Comparison of ENCODE assay signal across 14 mouse cellular contexts in the genomic region with DNA sequence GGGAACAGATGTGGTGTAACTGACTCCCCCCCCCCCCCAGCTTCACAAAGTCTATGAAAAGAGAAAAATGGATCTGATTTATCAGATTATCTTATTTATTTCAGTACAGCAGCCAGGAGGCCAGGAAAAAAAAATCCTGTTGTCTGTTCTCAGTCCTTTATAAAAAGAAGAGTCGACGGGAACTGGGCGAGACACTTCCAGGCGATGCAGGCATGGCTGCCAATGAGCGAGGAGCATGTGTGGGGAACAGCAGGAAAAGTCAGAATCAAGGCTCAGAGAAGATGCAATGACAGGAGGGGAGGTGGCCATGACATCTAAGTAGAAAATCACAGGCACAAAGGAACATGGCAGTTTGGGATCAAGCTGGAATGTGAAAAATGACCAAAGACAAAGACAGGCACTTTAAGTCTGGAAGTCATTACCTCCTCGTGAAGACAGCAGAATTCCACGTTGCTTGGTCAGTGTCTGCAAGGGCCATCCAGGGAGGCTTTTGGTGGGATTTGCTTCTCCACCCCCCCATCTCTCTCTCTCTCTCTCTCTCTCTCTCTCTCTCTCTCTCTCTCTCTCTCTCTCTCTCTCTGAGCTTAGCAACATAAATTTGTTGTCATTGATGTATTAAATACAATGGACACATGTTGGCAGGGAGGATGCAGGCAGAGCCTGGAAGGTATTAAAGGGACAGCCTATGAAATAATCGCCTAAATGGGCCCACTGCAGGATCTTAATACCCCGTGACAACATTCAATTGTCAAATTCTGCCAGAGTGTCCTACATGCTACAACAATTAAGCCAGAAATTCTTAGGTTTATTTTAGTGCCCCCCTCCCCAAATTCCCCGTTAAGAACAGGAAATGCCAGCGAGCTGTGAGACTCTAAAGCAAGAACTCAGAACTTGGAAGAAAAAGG.
DNase-seq lines count a peak whose midpoint lies in the region; ATAC-seq and TF ChIP-seq lines count a peak whose summit lies in the region.
"Had no signal": no experiment of that assay in that cellular context is flagged by ENCODE, and none has a peak within 500 bp of the region (broad histone marks: within the 10 kb centered on the region; RNA-seq: fewer than 3 reads in every experiment).

No protein-coding gene starts in this region.

- 0 out of 2 replicates have a peak, but pooled peaks cover 3% of the 10 kb centered on the region for H3K27me3 ChIP-seq in lung, embryonic 14.5 days (ENCODE audit: insufficient read depth, low read length)
- peaks cover 44% of the 10 kb centered on the region for H3K27me3 ChIP-seq in embryonic facial prominence, embryonic 13.5 days
- peaks cover 43% of the 10 kb centered on the region for H3K27me3 ChIP-seq in limb, embryonic 15.5 days
- no peaks in the 10 kb centered on the region for H3K27me3 ChIP-seq in liver, postnatal 0 days (ENCODE audit: insufficient read depth, low read length)
- H3K27me3 ChIP-seq: stomach, embryonic 15.5 days had no signal

- ATAC-seq in lung, embryonic 14.5 days (ENCODE audit: insufficient read depth) = no peak
- ATAC-seq in embryonic facial prominence, embryonic 13.5 days (ENCODE audit: insufficient number of reproducible peaks, insufficient read depth, low FRiP score, low TSS enrichment, low read depth) = no peak
- ATAC-seq in limb, embryonic 15.5 days (ENCODE audit: insufficient number of reproducible peaks, low FRiP score, low TSS enrichment, low read depth) = no peak
- no peak for ATAC-seq in liver, postnatal 0 days
- ATAC-seq: intestine, embryonic 16.5 days had no signal

- no peak for TF ChIP-seq POLR2A in lung, adult 2 months (IDR thresholded peaks at IDR 0.05; ENCODE audit: borderline replicate concordance, extremely low read depth, low read depth, low read length)

- no peak overlapping the region for H3K4me3 ChIP-seq in lung, embryonic 14.5 days (ENCODE audit: low read depth, low read length)
- H3K4me3 ChIP-seq in lung, adult 2 months (replicated peaks; ENCODE audit: extremely low read depth, low read depth, low read length) = no peak overlapping the region
- no peak overlapping the region for H3K4me3 ChIP-seq in embryonic facial prominence, embryonic 13.5 days
- no peak overlapping the region for H3K4me3 ChIP-seq in limb, embryonic 15.5 days
- no peak overlapping the region for H3K4me3 ChIP-seq in liver, postnatal 0 days (ENCODE audit: low read depth, low read length)
- H3K4me3 ChIP-seq: heart, adult 2 months; stomach, embryonic 15.5 days had no signal

- no peak overlapping the region for H3K9ac ChIP-seq in lung, embryonic 14.5 days
- no peak overlapping the region for H3K9ac ChIP-seq in embryonic facial prominence, embryonic 13.5 days
- no peak overlapping the region for H3K9ac ChIP-seq in limb, embryonic 15.5 days
- H3K9ac ChIP-seq in liver, postnatal 0 days (replicated peaks) = no peak overlapping the region
- H3K9ac ChIP-seq: stomach, embryonic 15.5 days had no signal

- no peak overlapping the region for H3K4me2 ChIP-seq in lung, embryonic 14.5 days
- H3K4me2 ChIP-seq in embryonic facial prominence, embryonic 13.5 days = peak overlapping the region; percentile 5; the same call in 1 of the 2 replicates
- peak overlapping the region; percentile 5; the same call in 1 of the 2 replicates for H3K4me2 ChIP-seq in limb, embryonic 15.5 days
- H3K4me2 ChIP-seq in liver, postnatal 0 days (ENCODE audit: low read depth, low read length) = no peak overlapping the region
- H3K4me2 ChIP-seq: stomach, embryonic 15.5 days had no signal

- WGBS in lung, embryonic 14.5 days = 36% methylated on average over 11 of the region's 11 CpGs
- WGBS in lung, adult 2 months = 61% methylated on average over 11 of the region's 11 CpGs
- 11% methylated on average over 11 of the region's 11 CpGs for WGBS in embryonic facial prominence, embryonic 13.5 days
- 15% methylated on average over 11 of the region's 11 CpGs for WGBS in limb, embryonic 15.5 days
- 62% methylated on average over 11 of the region's 11 CpGs for WGBS in liver, postnatal 0 days (ENCODE audit: insufficient replicate concordance)

- DNase-seq in cerebellum, postnatal 10 days = peak; percentile 28 to 55
- DNase-seq in cerebellum, adult 9-10 months = no peak
- DNase-seq in lung, embryonic 14.5 days = peak; percentile 26
- no peak for DNase-seq in lung, adult 2 months
- no peak for DNase-seq in liver, postnatal 0 days
- DNase-seq in urinary bladder, postnatal 25 days (ENCODE audit: low spot score) = no peak
- DNase-seq: kidney, postnatal 4 days; right cerebral cortex, postnatal 4 days; thymus, postnatal 4 days had no signal

- no peak for TF ChIP-seq EP300 in liver, postnatal 0 days (IDR thresholded peaks at IDR 0.05; ENCODE audit: low read depth)

- TF ChIP-seq CTCF in lung, embryonic 14.5 days (IDR thresholded peaks at IDR 0.05; ENCODE audit: low read depth) = no peak
- TF ChIP-seq CTCF in lung, adult 2 months (IDR thresholded peaks at IDR 0.05; ENCODE audit: insufficient read depth, low read length) = no peak
- no peak for TF ChIP-seq CTCF in liver, postnatal 0 days (IDR thresholded peaks at IDR 0.05; ENCODE audit: low read depth)

- no peaks in the 10 kb centered on the region for H3K36me3 ChIP-seq in lung, embryonic 14.5 days (ENCODE audit: insufficient read depth)
- no peaks in the 10 kb centered on the region for H3K36me3 ChIP-seq in embryonic facial prominence, embryonic 13.5 days
- no peaks in the 10 kb centered on the region for H3K36me3 ChIP-seq in limb, embryonic 15.5 days
- H3K36me3 ChIP-seq in liver, postnatal 0 days (replicated peaks; ENCODE audit: insufficient read depth, low read length) = no peaks in the 10 kb centered on the region
- H3K36me3 ChIP-seq: stomach, embryonic 15.5 days had no signal

- H3K4me1 ChIP-seq in lung, embryonic 14.5 days (ENCODE audit: insufficient read depth) = peaks cover 4% of the 10 kb centered on the region; the same call in 1 of the 2 replicates
- no peaks in the 10 kb centered on the region for H3K4me1 ChIP-seq in lung, adult 2 months (ENCODE audit: control insufficient read depth, insufficient read depth, low read length)
- peaks cover 47% of the 10 kb centered on the region for H3K4me1 ChIP-seq in embryonic facial prominence, embryonic 13.5 days
- peaks cover 43% of the 10 kb centered on the region for H3K4me1 ChIP-seq in limb, embryonic 15.5 days
- no peaks in the 10 kb centered on the region for H3K4me1 ChIP-seq in liver, postnatal 0 days (ENCODE audit: insufficient read depth)
- H3K4me1 ChIP-seq: stomach, embryonic 15.5 days had no signal

- no peak overlapping the region for H3K27ac ChIP-seq in lung, embryonic 14.5 days (ENCODE audit: low read depth)
- H3K27ac ChIP-seq in embryonic facial prominence, embryonic 13.5 days = peak overlapping the region; percentile 60
- H3K27ac ChIP-seq in limb, embryonic 15.5 days = peak overlapping the region; percentile 72
- no peak overlapping the region for H3K27ac ChIP-seq in liver, postnatal 0 days (ENCODE audit: low read depth)
- H3K27ac ChIP-seq: heart, adult 2 months; stomach, embryonic 15.5 days had no signal

- H3K9me3 ChIP-seq in lung, embryonic 14.5 days (ENCODE audit: low read depth, low read length) = no peaks in the 10 kb centered on the region
- no peaks in the 10 kb centered on the region for H3K9me3 ChIP-seq in embryonic facial prominence, embryonic 13.5 days
- no peaks in the 10 kb centered on the region for H3K9me3 ChIP-seq in limb, embryonic 15.5 days
- no peaks in the 10 kb centered on the region for H3K9me3 ChIP-seq in liver, postnatal 0 days (ENCODE audit: low read length)
- H3K9me3 ChIP-seq: stomach, embryonic 15.5 days had no signal

Comparison
In these comparisons a context has a peak if more than half of its experiments do, and no peak if none do; other contexts are left out.
1. DNase-seq: peak in cerebellum, postnatal 10 days (2 of 2) and lung, embryonic 14.5 days (single experiment); none in cerebellum, adult 9-10 months (single experiment), lung, adult 2 months (single experiment), liver, postnatal 0 days (single experiment) and urinary bladder, postnatal 25 days (single experiment).
2. H3K27ac ChIP-seq: peak in embryonic facial prominence, embryonic 13.5 days (single experiment) and limb, embryonic 15.5 days (single experiment); none in lung, embryonic 14.5 days (single experiment) and liver, postnatal 0 days (single experiment).
3. H3K4me2 ChIP-seq: peak in embryonic facial prominence, embryonic 13.5 days (single experiment) and limb, embryonic 15.5 days (single experiment); none in lung, embryonic 14.5 days (single experiment) and liver, postnatal 0 days (single experiment).